Mouse (Mus musculus) adrenal gland, adult 2 months (tissue): ENCODE data around the gene Galr2. TPM values are rescaled to one million over a fixed set of nuclear protein-coding genes. Genes with fewer than 3 reads are reported as not detected.
A peak's percentile ranks its signal among the peaks of the same experiment; 100 is the strongest.
"Not testable (repeated sequence)": the region's sequence is repeated elsewhere in the genome, so short reads cannot be mapped to it uniquely, and the experiment has no call there.

Source experiments
- DNase-seq: peaks from one replicate; pipeline ENCODE4 v3.0.0; 2021
- polyA plus RNA-seq: library from polyadenylated mRNA; depleted of rRNA; stranded (reverse); fragments of >200 nt; gene quantifications from 2 replicates; pipeline ENCODE4 v1.2.3, GENCODE M21; 2012
- total RNA-seq, 2 experiments: library from RNA; stranded (reverse); gene quantifications; 2 replicates each; pipeline ENCODE4 v1.2.3; 2021

Galr2 gene
- total and polyA plus RNA-seq, 3 experiments: 0.24 to 0.90 TPM; not detected in 1

DNA sequence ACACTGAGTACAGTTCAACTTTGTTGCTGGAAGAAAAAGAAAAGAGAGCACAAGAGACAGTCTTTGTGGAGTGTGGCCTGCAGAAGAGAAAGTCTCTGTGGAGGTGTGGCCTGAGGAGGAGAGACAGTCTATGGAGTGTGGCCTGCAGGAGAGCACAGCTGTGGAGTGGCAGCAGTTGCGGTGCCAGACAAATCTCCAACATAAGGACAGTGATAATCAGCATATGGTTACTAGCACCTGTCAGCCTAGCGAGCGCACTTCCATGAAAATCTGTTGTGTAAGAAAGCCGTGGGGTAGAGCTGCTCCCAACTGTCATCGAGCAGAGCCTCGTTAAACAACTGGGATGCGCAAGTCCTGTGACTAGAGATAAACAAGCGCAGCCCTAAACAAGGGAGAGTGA, 11.2 kb upstream of the Galr2 start:
- no peak for DNase-seq

GRCm38 (mm10) chr11:116272589-116273468, 7.9 kb upstream of the Galr2 start:
- no peak for DNase-seq

DNA sequence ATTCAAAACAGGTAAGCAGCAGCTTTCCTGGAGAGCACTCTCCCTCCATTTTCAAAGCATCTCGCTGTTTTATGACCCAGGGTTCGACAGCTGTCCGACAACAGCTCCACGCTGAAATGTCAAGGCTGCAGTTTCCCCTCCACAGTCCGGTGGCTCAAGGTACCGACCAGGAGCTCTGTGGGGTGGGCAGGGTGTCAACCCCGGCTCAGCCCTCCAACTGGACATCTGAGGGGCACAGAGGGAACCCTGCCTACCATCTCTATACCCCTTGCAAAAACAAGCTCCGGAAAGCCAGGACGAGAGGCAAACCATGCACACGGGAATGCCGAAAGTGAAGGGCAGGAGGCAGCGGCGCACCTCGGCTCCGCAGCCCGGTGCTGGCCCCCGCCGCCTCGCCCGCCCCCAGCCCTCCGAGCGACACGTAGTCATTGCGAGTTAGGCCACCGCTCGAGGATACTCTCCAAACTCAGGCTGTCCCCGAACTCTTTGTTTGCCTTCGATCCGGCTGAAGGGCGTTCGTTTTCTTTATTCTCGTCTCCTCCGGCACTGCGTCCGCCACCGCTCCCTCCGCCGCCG, 7.2 kb upstream of the Galr2 start:
- no peak for DNase-seq

GRCm38 (mm10) chr11:116274045-116274666, 6.6 kb upstream of the Galr2 start, which contains the start of gene Srp68:
Gene Srp68, minus strand, starts transcription at chr11:116274217.
- DNase-seq: peak; percentile 96

GRCm38 (mm10) chr11:116277184-116277583, 3.6 kb upstream of the Galr2 start:
- DNase-seq: not testable (repeated sequence)

DNA sequence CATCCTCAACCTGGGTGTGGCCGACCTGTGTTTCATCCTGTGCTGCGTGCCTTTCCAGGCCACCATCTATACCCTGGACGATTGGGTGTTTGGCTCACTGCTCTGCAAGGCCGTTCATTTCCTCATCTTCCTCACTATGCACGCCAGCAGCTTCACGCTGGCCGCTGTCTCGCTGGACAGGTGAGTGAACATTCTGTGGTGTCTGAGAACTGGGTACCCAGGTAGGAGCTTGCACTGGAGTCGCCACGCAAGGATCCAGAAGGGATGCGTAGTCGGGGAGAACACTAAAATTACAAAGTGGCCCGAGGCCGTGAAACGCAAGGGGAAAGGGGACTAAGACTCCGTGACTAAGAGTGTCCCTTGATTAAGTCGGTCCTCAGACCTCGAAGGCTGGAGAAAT, 932 bp downstream of the Galr2 start:
- DNase-seq: no peak

- no peak for DNase-seq
Measured at GRCm38 (mm10) chr11:116282089-116282488, 1.4 kb downstream of the Galr2 start.

GRCm38 (mm10) chr11:116282912-116283521, 2.3 kb downstream of the Galr2 start:
- no peak for DNase-seq

- no peak for DNase-seq
Measured at GRCm38 (mm10) chr11:116283982-116284381, 3.2 kb downstream of the Galr2 start.

GRCm38 (mm10) chr11:116285770-116286191, 5.0 kb downstream of the Galr2 start:
- DNase-seq: no peak

GRCm38 (mm10) chr11:116287351-116287750, 6.6 kb downstream of the Galr2 start:
- DNase-seq: no peak

DNA sequence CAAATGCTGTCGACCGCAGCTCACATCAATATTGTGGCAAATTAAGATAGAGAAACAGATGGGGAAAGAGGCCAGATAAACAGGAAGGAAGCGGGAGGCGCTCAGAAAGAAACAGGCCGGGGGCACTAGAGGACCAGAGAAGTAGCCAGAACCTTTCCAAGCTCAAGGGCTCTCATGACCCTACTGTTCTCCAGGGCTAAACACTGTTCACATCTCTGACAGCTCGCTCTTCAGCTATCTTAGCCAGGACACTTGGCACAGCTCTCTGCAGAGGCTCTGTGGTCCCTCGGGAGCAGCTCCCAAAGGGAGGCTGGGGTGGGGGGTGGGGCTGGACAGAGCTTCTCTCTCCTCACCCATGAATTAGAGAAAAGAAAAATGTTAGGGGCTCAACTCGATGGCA, 9.8 kb downstream of the Galr2 start:
- no peak for DNase-seq

DNA sequence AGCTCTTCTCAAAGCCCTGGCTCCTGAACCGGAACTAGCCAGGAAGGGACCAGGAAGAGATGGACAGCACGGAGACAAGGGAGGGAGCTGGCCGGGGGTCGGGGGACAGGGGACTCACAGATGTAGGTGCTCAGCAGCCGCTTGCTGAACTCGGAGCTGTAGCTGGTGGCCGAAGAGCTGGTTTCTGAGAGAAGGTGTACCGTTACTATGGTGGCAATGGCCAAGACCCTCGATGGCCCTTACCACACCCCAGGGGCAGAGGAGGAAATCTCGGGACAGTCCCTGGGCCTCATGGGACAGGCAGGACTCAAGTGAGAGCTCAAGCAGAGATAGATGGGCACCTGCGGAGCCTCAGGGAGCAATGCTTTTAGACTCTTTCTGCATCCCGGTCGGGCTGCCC, 11.7 kb downstream of the Galr2 start:
- DNase-seq: no peak

- DNase-seq: no peak
Measured at GRCm38 (mm10) chr11:116293538-116294137, 12.9 kb downstream of the Galr2 start.

DNA sequence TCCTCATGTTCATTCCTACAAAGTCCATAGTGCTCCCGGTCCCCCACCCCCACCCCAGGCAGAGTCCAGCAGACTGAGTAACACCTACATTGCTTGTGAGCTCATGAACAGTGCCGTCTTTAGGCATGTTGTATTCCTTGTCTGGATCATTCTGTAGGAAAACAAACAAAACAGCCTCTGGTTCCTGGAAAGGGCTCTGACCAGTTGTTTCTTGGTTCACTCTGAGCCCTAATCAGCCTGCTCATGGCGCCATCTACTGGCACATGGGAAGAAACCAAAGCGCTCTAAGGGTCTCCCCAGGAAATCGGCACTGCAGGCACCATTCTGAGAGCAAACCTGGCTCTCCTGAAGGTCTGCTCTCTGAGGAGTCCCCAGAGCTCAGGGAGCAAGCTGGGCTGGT, 13.6 kb downstream of the Galr2 start:
- DNase-seq: peak; percentile 41

- no peak for DNase-seq
Measured at GRCm38 (mm10) chr11:116296191-116296734, 15.5 kb downstream of the Galr2 start.

- no peak for DNase-seq
Measured at GRCm38 (mm10) chr11:116297017-116297416, 16.3 kb downstream of the Galr2 start.

GRCm38 (mm10) chr11:116298221-116298620, 17.5 kb downstream of the Galr2 start:
- DNase-seq: no peak

DNA sequence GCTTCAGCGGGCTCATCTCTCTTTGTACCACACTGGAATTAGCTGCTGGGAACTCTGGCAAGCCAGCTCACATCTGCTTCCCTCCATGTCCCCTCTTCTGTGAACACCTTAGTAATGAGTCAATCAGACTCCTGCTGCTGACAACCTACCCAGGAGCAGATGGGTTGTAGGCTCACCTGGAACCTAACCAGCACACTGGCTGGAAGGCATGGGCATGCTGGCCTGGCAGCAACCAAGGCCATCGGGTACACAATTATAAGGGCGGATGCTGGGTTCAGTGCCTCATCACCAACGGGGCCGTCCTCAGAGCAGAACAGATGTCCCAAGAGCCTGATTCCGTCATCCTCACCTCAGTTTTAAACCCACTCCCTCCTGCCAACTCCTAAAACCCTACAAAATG, 17.9 kb downstream of the Galr2 start:
- DNase-seq: no peak

GRCm38 (mm10) chr11:116305423-116305822, 24.7 kb downstream of the Galr2 start:
- no peak for DNase-seq

DNA sequence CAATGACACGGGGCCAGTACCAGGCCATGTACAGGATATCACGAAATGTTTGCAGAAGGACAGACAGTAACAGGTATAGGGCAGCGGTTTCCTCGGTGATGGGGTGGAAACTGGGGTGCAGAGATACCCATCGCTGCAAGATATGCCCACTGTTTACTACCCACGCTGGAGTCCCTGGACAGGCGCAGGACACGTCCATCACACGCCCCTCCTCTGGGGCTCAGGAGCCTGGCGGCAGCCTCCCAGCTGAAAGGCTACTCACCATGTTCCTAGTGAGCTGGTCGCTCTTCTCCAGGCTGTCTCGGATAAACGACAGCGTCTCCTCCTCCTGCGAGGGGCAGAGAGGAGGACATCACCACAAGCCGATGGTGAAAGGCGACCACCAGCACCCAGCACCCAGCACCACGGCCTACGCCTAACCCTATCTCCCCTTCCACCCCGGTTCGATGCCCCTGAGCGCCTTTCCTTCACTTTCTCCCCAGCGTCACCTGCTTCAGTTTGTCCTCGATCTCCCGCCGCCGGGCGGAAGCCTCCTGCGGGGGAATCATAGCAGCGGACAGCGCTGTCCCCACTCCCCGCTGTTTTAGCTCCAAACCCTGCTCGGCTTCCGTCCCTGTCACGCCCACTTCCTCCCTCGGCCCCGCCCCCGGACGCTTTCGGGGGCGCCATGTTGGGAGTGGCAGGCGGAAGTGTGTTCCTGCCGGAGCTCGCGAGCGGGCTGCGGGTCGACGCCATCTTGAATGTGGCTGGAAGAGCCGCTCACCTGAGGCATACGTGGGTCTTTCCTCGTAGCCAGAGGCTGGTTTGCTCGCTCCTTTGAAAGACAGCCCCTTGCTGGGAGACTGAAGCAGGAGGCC, 25.6 kb downstream of the Galr2 start:
- peak; percentile 97 for DNase-seq
